ENCODE assay signal across 9 mouse cellular contexts in the genomic region with DNA sequence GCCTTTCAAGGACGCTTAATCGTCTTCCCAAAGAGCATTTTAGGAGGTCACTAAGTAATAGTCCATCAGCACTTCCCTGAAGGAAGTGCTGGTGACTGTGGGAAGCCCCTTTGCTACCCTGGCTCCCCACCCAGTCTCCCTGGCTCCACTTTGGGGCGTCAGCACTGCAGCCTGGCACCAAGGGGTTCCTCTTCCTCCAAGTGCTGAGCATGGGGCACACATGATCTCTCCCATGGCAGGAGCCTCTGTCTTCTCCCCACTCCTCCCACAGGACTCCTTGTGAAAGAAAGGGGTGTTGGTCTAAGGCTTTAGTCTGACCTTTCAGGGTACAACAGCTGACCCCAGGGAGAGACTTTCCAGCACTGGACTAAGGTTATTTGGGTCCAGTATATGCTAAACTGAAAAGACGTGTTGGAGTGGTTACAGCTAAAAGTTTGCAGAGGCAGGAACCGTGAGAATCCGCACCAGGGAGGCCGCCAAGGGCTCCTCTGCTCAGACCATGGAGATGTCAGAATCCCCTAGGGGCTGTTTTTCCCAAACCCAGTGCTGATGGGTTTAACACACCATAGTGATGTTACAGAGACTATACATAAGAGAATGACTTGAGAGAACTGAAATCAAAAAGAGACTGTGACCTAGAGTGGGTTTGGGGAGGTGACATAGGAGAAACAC.
A peak's percentile ranks its signal among the peaks of the same experiment; 100 is the strongest.
DNase-seq lines count a peak whose midpoint lies in the region; ATAC-seq and TF ChIP-seq lines count a peak whose summit lies in the region.
"Had no signal": no experiment of that assay in that cellular context is flagged by ENCODE, and none has a peak within 500 bp of the region (broad histone marks: within the 10 kb centered on the region; RNA-seq: fewer than 3 reads in every experiment).

No protein-coding gene starts in this region.

- intact Hi-C loops in heart, adult 2 months (cut with DNase I): loop anchor here (2.0 kb wide), 1 partner anchor 33 kb away; no protein-coding TSS in a partner anchor
- intact Hi-C loops in gastrocnemius, postnatal 14 days (cut with DNase I; ENCODE audit: low total_unique reads): no loop called here

- no peak for TF ChIP-seq POLR2A in heart, adult 2 months (IDR thresholded peaks at IDR 0.05; ENCODE audit: insufficient read depth, low read depth, low read length)

- H3K4me3 ChIP-seq in heart, adult 2 months: no peak overlapping the region
- H3K4me3 ChIP-seq in limb, embryonic 12.5 days (replicated peaks): no peak overlapping the region

- H3K4me2 ChIP-seq in limb, embryonic 12.5 days: no peak overlapping the region; the same call in 1 of the 2 replicates

- no peak for TF ChIP-seq CTCF in heart, adult 2 months (IDR thresholded peaks at IDR 0.05)

- DNase-seq in heart, adult 2 months: peak; percentile 56 to 62
- DNase-seq in heart, postnatal 4 days: no peak
- peak; percentile 17 to 41 for DNase-seq in adrenal gland, postnatal 36 days
- DNase-seq in gastrocnemius, postnatal 14 days: peak; percentile 33
- no peak for DNase-seq in thymus, postnatal 14 days
- no peak for DNase-seq in lung, postnatal 25 days (ENCODE audit: low spot score)

- H3K27me3 ChIP-seq in heart, adult 2 months (ENCODE audit: control insufficient read depth, insufficient read depth, low read length): no peaks in the 10 kb centered on the region
- H3K27me3 ChIP-seq in limb, embryonic 12.5 days: no peaks in the 10 kb centered on the region

- H3K4me1 ChIP-seq in heart, adult 2 months (ENCODE audit: control insufficient read depth, insufficient read depth, low read length): peaks cover 33% of the 10 kb centered on the region
- peaks cover 83% of the 10 kb centered on the region for H3K4me1 ChIP-seq in limb, embryonic 12.5 days (replicated peaks)

- no peak for TF ChIP-seq EP300 in heart, adult 2 months (IDR thresholded peaks at IDR 0.05; ENCODE audit: insufficient read depth, low read depth, low read length)

- no peak for ATAC-seq in limb, embryonic 12.5 days (ENCODE audit: insufficient number of reproducible peaks, insufficient read depth, low FRiP score, low TSS enrichment, low read depth)
- ATAC-seq in CD4-positive, CD25-positive, alpha-beta regulatory T cell, adult 4 months: no peak

- no peaks in the 10 kb centered on the region for H3K79me2 ChIP-seq in heart, adult 2 months (replicated peaks; ENCODE audit: control insufficient read depth, insufficient read depth, low read length)

- 37% methylated on average over 7 of the region's 7 CpGs for WGBS in heart, adult 2 months
- WGBS in limb, embryonic 12.5 days: 76% methylated on average over 7 of the region's 7 CpGs

- no peaks in the 10 kb centered on the region for H3K9me3 ChIP-seq in limb, embryonic 12.5 days

- peak overlapping the region; percentile 90 for H3K27ac ChIP-seq in heart, adult 2 months
- peak overlapping the region; percentile 79 for H3K27ac ChIP-seq in limb, embryonic 12.5 days

- peak overlapping the region; percentile 59 for H3K9ac ChIP-seq in heart, adult 2 months (ENCODE audit: low read depth, low read length)
- no peak overlapping the region for H3K9ac ChIP-seq in limb, embryonic 12.5 days (replicated peaks)
- H3K9ac ChIP-seq: forebrain, postnatal 0 days had no signal

- peaks cover 52% of the 10 kb centered on the region for H3K36me3 ChIP-seq in heart, adult 2 months (ENCODE audit: control insufficient read depth, insufficient read depth, low read length)
- H3K36me3 ChIP-seq in limb, embryonic 12.5 days: peaks cover 9% of the 10 kb centered on the region; the same call in 1 of the 2 replicates

Comparison
In these comparisons a context has a peak if more than half of its experiments do, and no peak if none do; other contexts are left out.
1. DNase-seq: peak in heart, adult 2 months (2 of 2), adrenal gland, postnatal 36 days (2 of 2) and gastrocnemius, postnatal 14 days (single experiment); none in heart, postnatal 4 days (single experiment), thymus, postnatal 14 days (single experiment) and lung, postnatal 25 days (single experiment).